Mouse (Mus musculus) T-helper 17 cell (primary cell): ENCODE measurements at regions not wholly inside any gene's neighbourhood (a gene's known extent, or its start where the extent isn't known, plus 50 kb on each side); places are given as distances from the start of the nearest gene placed in this dataset.
"Not testable (repeated sequence)": the region's sequence is repeated elsewhere in the genome, so short reads cannot be mapped to it uniquely, and the experiment has no call there.

Source experiments
- in situ Hi-C, 2 experiments: fragments of 300-600 bp; cut with MboI, MseI; formaldehyde crosslinking; loops; 1 replicate in 1 of 2; 2 replicates in 1 of 2; pipeline ENCODE4 v1.15.1; 2025; ENCODE audit warnings: high pct_unique_total_duplicates in 2 of 2

GRCm38 (mm10) chr4:79670203-79670891 lies 1163.6 kb upstream of the Tyrp1 start:
- in situ Hi-C loops, result no loop called here

GRCm38 (mm10) chr4:79694787-79695763 lies 1138.8 kb upstream of the Tyrp1 start:
- in situ Hi-C loops, result loop anchor here in 1 of 2 experiments (10.0 kb wide), 1 partner anchor 1250 kb away; no protein-coding TSS in a partner anchor

GRCm38 (mm10) chr4:79720915-79721314 lies 1113.0 kb upstream of the Tyrp1 start:
- in situ Hi-C loops, result not testable (repeated sequence)

GRCm38 (mm10) chr4:79724103-79724502 lies 1109.8 kb upstream of the Tyrp1 start:
- in situ Hi-C loops, result no loop called here

GRCm38 (mm10) chr4:79740925-79741560 lies 1092.9 kb upstream of the Tyrp1 start:
- in situ Hi-C loops, result no loop called here
